Mouse (Mus musculus) G1E (cell line): ENCODE measurements around the gene Ap2a1.

Experiments
- CTCF ChIP-seq: IDR thresholded peaks from 2 replicates; pipeline ENCODE4 v1.5.1; 2012; ENCODE audit warnings: low read depth, low read length, inconsistent platforms, mixed read lengths
- GATA1 ChIP-seq: IDR thresholded peaks from 2 replicates; pipeline ENCODE4 v1.6.1; 2012; ENCODE audit warnings: borderline replicate concordance, low read length, inconsistent platforms, mixed read lengths
- GATA2 ChIP-seq: IDR thresholded peaks from 2 replicates; pipeline ENCODE4 v1.6.1; 2012; ENCODE audit warnings: low read depth, low read length, inconsistent platforms, borderline replicate concordance
- POLR2AphosphoS5 ChIP-seq: IDR thresholded peaks from 2 replicates; pipeline ENCODE4 v1.6.1; 2012; ENCODE audit warnings: low read depth, low read length, inconsistent platforms; ENCODE audit not compliant: insufficient replicate concordance

- TF ChIP-seq CTCF (no peak), GATA1 (no peak), POLR2AphosphoS5 (no peak), GATA2 (no peak)
Measured at GRCm38 (mm10) chr7:44966638-44967037, 37.3 kb upstream of the Ap2a1 start.
